Mouse (Mus musculus) embryonic facial prominence, embryonic 14.5 days (tissue): ENCODE data around the gene A030005K14Rik. TPM values are rescaled to one million over a fixed set of nuclear protein-coding genes. Genes with fewer than 3 reads are reported as not detected.

Experiments
- ATAC-seq: fragments of 200-750 bp; cut with Nextera tagmentation; 2 replicates; pipeline ENCODE4 v1.8.0; 2017; ENCODE audit warnings: low read depth, moderate number of reproducible peaks, moderate TSS enrichment
- DNase-seq: peaks from one replicate; pipeline ENCODE4 v3.0.0-alpha.2; 2015; ENCODE audit warnings: low spot score
- H3K27ac ChIP-seq: fragments of 300-500 bp; sonication (generic); replicated peaks from 2 replicates; pipeline ENCODE4 v1.5.1; 2014; ENCODE audit warnings: low read depth, mild to moderate bottlenecking, low read length, moderate library complexity
- H3K27me3 ChIP-seq: fragments of 300-500 bp; sonication (generic); replicated peaks from 2 replicates; pipeline ENCODE4 v1.6.1; 2014; ENCODE audit warnings: low read length; ENCODE audit not compliant: control insufficient read depth, insufficient read depth
- H3K36me3 ChIP-seq: fragments of 300-500 bp; sonication (generic); 2 replicates; pipeline ENCODE4 v1.6.1; 2014; ENCODE audit warnings: low read length, mixed read lengths; ENCODE audit not compliant: control insufficient read depth, insufficient read depth
- H3K4me1 ChIP-seq: fragments of 300-500 bp; sonication (generic); 2 replicates; pipeline ENCODE4 v1.6.1; 2014; ENCODE audit warnings: antibody characterized with exemption, low read length; ENCODE audit not compliant: control insufficient read depth, insufficient read depth
- H3K4me2 ChIP-seq: fragments of 300-500 bp; sonication (generic); 2 replicates; pipeline ENCODE4 v1.6.1; 2014; ENCODE audit warnings: low read depth, mild to moderate bottlenecking, low read length, moderate library complexity, mixed read lengths
- H3K4me3 ChIP-seq: fragments of 300-500 bp; sonication (generic); 2 replicates; pipeline ENCODE4 v1.5.1; 2014; ENCODE audit warnings: low read depth, mild to moderate bottlenecking, low read length
- H3K9ac ChIP-seq: fragments of 300-500 bp; sonication (generic); 2 replicates; pipeline ENCODE4 v1.6.1; 2014; ENCODE audit warnings: low read depth, mild to moderate bottlenecking, low read length, moderate library complexity, mixed read lengths
- H3K9me3 ChIP-seq: fragments of 300-500 bp; sonication (generic); 2 replicates; pipeline ENCODE4 v1.6.1; 2016; ENCODE audit warnings: low read length; ENCODE audit not compliant: control insufficient read depth
- WGBS: fragments of 180-500 bp; shearing (Covaris S2); extraction: QIAGEN DNeasy Blood & Tissue Kit; methylation state at CpG from one replicate; pipeline ENCODE4 v1.1.7; 2014; 5-methylcytosine and 5-hydroxymethylcytosine counted together
- polyA plus RNA-seq: library from polyadenylated mRNA; unstranded; fragments of >200 nt; fragmentation: Nextera tagmentation; extraction: Ambion mirVana; gene quantifications from 2 replicates; pipeline ENCODE4 v1.2.1, GENCODE M21; 2014

The A030005K14Rik gene
- polyA plus RNA-seq, 1 experiment from 2014 or later, result not detected

DNA sequence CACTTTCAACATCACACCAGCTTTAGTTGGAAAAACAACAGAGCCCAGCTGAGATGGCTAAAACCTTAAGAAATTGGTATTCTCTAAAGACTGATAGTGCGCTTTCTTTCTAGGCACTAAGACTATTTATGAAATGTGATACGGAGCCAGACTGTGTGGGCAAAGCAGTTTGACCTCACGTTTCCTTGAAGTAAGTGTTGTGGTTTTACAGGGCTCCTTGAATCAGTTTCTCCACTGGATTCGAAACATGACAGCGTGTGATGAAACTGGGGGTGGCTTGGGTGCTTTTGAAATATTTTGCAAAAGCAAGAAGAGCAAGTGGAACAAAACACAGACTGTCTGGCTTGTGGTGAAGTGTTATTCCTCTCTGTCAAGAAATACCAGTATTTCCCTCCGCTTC is 17.8 kb upstream of the A030005K14Rik start:
- no peaks in the 10 kb centered on the region for H3K36me3 ChIP-seq
- H3K4me2 ChIP-seq, result no peak overlapping the region
- no peaks in the 10 kb centered on the region for H3K27me3 ChIP-seq
- H3K4me3 ChIP-seq, result no peak overlapping the region
- no peak overlapping the region for H3K27ac ChIP-seq
- no peaks in the 10 kb centered on the region for H3K9me3 ChIP-seq
- 55% methylated on average over 6 of the region's 6 CpGs for WGBS
- ATAC-seq, result no peak
- H3K9ac ChIP-seq, result no peak overlapping the region
- DNase-seq, result no peak
- H3K4me1 ChIP-seq, result no peaks in the 10 kb centered on the region

DNA sequence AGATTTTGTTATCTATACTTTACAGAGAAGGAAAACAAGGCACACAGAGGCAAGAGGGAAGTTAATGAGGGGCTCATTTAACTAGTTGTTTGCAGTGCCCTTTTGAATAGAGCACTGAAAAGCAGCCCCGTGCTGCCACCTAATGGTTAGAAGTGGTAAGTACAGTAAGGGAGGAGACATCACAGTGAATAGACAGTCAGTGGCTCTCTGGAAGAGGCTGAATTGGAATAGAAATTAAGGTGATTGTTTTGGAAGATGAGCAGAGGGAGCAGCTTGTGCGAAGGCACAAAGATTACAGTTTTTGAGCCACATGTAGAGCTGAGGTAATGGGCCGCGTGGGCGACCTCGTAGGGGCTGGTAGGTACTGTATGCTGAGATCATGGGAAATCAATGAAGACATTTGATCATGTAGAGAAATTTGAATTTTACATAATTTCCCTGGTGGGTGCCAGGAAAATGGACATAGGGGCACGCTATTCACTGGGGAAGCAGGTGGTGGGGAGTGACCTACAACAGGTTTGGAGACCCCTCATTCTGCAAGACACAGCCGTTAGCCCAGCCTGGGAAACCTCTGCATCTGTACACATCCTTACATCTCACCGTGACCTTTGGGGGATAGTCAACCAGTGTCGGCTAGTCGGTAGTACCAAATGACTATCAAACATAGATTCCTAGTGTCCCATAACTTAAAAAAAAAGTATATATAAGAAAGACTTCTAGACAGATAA is 17.2 kb upstream of the A030005K14Rik start:
- H3K9ac ChIP-seq, result no peak overlapping the region
- peak overlapping the region; percentile 39 for H3K4me2 ChIP-seq
- ATAC-seq, result peak; percentile 76; the same call in 1 of the 2 replicates
- no peaks in the 10 kb centered on the region for H3K9me3 ChIP-seq
- peak overlapping the region; percentile 17; the same call in 1 of the 2 replicates for H3K4me3 ChIP-seq
- H3K27ac ChIP-seq, result no peak overlapping the region
- peak; percentile 55 for DNase-seq
- no peaks in the 10 kb centered on the region for H3K4me1 ChIP-seq
- 41% methylated on average over 11 of the region's 11 CpGs for WGBS
- H3K27me3 ChIP-seq, result no peaks in the 10 kb centered on the region
- H3K36me3 ChIP-seq, result no peaks in the 10 kb centered on the region

DNA sequence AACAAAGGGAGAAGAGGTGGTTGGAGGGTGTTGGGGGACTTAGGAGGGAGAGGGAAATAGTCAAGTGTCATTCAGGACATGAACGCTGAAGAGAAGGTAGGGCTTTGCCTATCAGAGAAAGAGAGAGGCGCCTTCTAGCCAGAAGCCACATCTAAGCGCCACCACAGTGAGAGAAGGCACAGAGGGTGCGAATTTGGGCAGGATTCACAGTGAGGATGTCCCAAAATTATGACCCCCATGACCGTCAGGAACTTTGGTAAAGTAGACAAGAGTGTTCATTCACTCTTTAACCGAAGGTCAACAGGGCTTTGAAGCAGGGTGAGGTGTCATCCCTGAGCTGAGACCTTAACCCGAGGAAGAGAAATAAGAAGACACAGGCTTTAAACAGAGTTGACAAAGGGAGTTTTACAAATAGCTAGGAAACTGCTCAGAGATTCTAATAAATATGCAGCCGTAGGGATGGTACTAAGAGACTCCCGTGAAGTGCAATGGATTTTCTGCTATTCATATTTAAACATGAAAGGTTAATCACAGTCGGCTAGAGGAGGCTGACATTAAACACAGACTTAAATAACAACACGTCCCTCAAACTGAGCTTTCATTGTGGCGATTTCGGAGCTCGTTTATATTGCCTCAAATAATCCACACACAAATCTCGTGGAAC is 16.5 kb upstream of the A030005K14Rik start:
- H3K4me2 ChIP-seq, result peak overlapping the region; percentile 39
- ATAC-seq, result no peak
- no peak for DNase-seq

DNA sequence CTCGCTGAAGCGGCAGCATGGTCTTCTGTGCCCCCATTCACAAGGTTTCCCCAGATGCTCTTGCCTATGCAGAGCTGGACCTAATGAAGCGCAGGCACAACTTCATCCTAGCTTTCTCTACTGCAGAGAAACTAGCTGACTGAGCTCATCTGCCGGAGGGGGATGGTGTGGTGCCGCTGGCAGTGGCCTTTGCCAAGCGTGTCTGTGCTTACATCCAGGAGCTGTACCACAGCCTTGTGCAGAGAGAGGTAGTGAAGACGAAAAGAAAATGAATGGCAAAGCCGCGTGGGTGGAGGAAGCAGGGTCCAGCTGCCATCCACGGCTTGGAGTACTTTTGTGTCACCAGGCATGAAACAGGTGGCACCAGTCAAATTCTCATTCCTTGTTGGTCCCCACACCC is 8.0 kb upstream of the A030005K14Rik start:
- no peak overlapping the region for H3K27ac ChIP-seq
- no peak overlapping the region for H3K4me3 ChIP-seq
- H3K9ac ChIP-seq, result no peak overlapping the region
- 85% methylated on average over 10 of the region's 10 CpGs for WGBS
- H3K27me3 ChIP-seq, result no peaks in the 10 kb centered on the region
- no peaks in the 10 kb centered on the region for H3K4me1 ChIP-seq
- no peak overlapping the region for H3K4me2 ChIP-seq
- no peak for ATAC-seq
- DNase-seq, result no peak
- H3K36me3 ChIP-seq, result no peaks in the 10 kb centered on the region
- no peaks in the 10 kb centered on the region for H3K9me3 ChIP-seq

More for the DNA sequence above, 16.5 kb upstream of the A030005K14Rik start:
- H3K4me3 ChIP-seq, result peak overlapping the region; percentile 17; the same call in 1 of the 2 replicates
- H3K9me3 ChIP-seq, result no peaks in the 10 kb centered on the region
- no peaks in the 10 kb centered on the region for H3K4me1 ChIP-seq
- no peak overlapping the region for H3K27ac ChIP-seq
- no peak overlapping the region for H3K9ac ChIP-seq
- H3K27me3 ChIP-seq, result no peaks in the 10 kb centered on the region
- no peaks in the 10 kb centered on the region for H3K36me3 ChIP-seq
- WGBS, result 40% methylated on average over 15 of the region's 15 CpGs

DNA sequence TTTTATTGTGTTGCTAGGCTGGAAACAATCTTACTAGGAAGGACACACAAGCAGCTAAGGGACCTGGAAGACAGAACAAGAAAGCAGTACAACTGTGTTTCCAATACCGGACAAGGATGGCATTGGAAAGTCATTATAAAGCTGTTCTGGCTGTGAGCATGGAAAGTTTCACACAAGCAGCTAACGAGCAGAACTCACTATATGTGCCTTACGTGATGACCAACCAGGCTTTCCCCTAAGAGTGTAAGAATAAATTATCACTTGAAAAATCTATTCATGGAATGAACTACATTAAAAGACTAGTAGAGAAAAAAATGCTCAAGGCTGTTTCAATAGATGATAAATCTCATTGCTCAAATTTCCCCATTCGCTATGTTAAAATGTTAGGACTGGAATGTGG is 7.4 kb upstream of the A030005K14Rik start:
- Histone ChIP-seq H3K4me2 (no peak overlapping the region), H3K36me3 (no peaks in the 10 kb centered on the region), H3K4me3 (no peak overlapping the region), H3K9ac (no peak overlapping the region), H3K27me3 (no peaks in the 10 kb centered on the region), H3K4me1 (no peaks in the 10 kb centered on the region), H3K9me3 (no peaks in the 10 kb centered on the region), H3K27ac (no peak overlapping the region)
- DNase-seq (no peak), ATAC-seq (no peak)
- WGBS, result 88% methylated on average over 4 of the region's 4 CpGs

DNA sequence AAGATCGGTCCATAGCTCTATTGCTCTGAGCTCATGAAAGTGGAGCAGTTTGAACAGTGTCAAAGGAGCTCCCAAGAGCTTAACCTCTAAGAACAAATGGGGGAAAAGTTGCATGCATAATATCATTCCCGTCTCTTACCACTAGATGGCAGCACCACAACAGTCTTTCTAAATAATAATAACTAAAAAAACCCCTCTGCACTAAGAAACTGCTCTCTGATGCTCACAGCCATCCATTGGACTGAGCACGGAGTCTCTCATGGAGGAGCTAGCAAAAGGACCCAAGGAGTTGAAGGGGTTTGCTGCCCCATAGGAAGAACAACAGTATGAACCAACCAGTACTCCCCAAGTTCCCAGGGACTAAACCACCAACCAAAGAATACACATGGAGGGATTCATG is 5.7 kb upstream of the A030005K14Rik start:
- peak; percentile 49 for DNase-seq
- H3K27me3 ChIP-seq, result no peaks in the 10 kb centered on the region
- H3K4me2 ChIP-seq, result no peak overlapping the region
- H3K9ac ChIP-seq, result no peak overlapping the region
- no peak overlapping the region for H3K27ac ChIP-seq
- no peak overlapping the region for H3K4me3 ChIP-seq
- no peaks in the 10 kb centered on the region for H3K9me3 ChIP-seq
- H3K36me3 ChIP-seq, result no peaks in the 10 kb centered on the region
- ATAC-seq, result no peak
- no peaks in the 10 kb centered on the region for H3K4me1 ChIP-seq
- 35% methylated on average over 3 of the region's 3 CpGs for WGBS

DNA sequence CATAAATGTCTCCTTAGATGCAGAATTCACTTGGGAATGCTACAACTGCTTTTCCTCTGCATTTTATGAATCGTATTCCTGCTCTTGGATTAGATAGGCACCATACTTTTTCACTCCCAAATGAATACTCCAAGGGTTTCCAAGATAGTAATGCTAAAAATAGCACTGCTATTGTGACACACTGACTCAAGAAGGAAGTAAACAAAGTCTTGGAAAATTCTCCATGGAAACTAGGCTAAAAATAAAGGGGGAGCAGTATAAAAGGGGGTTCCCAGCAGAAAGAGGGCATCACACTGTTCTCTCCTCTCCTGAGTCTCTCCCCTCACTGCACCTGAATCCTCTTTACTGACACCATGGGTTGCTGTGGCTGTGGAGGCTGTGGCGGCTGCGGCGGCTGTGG is 1.5 kb upstream of the A030005K14Rik start, which contains the start of gene Krtap28-13:
Gene Krtap28-13, plus strand, starts transcription at position 288 of the 400 bp plus-strand sequence.
- H3K27ac ChIP-seq, result no peak within 1 kb of the TSS
- H3K4me2 ChIP-seq, result no peak within 1 kb of the TSS
- no peaks in the 10 kb centered on the region for H3K4me1 ChIP-seq
- no peak within 1 kb of the TSS for H3K4me3 ChIP-seq
- H3K9me3 ChIP-seq, result no peaks in the 10 kb centered on the region
- no peaks in the 10 kb centered on the region for H3K27me3 ChIP-seq
- DNase-seq, result no peak
- no peak for ATAC-seq
- no peaks in the 10 kb centered on the region for H3K36me3 ChIP-seq
- H3K9ac ChIP-seq, result no peak within 1 kb of the TSS
- 93% methylated on average over 2 of the region's 4 CpGs for WGBS

DNA sequence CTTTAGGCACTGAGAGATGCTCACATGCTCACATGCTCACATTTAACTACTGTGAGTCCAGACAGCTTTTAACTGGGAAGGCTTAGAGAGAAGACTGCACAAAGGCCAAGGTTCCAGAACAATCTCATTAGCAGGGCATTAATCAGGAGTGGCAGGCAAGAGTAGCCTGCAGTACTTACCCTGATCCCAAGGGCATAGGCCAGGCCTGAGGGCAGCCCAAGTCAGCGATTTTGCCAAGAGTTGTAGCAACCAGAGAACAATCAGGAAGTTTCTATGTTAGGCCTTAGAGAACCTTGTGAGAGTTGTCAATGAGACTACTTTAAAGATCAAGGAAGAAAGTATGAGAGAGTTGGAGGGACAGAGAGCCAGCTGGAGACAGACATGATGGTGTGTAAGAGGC is 697 bp downstream of the A030005K14Rik start:
- no peaks in the 10 kb centered on the region for H3K36me3 ChIP-seq
- no peak overlapping the region for H3K4me2 ChIP-seq
- no peaks in the 10 kb centered on the region for H3K9me3 ChIP-seq
- no peaks in the 10 kb centered on the region for H3K4me1 ChIP-seq
- no peak overlapping the region for H3K9ac ChIP-seq
- DNase-seq, result no peak
- H3K4me3 ChIP-seq, result no peak overlapping the region
- ATAC-seq, result no peak
- no peak overlapping the region for H3K27ac ChIP-seq
- WGBS, result 44% methylated on average over 1 of the region's 1 CpGs
- H3K27me3 ChIP-seq, result no peaks in the 10 kb centered on the region
